Mouse (Mus musculus) ES-Bruce4 (cell line): Measurements from ENCODE around the gene Ctsf.

Experiments used
- CTCF ChIP-seq: IDR thresholded peaks from one replicate; pipeline ENCODE4 v1.8.1; 2011; ENCODE audit warnings: low read depth, low read length
- EP300 ChIP-seq: IDR thresholded peaks from 2 replicates; pipeline ENCODE4 v1.6.1; 2011; ENCODE audit warnings: low read depth, low read length; ENCODE audit not compliant: insufficient read depth
- POLR2A ChIP-seq: IDR thresholded peaks from one replicate; pipeline ENCODE4 v1.8.1; 2011; ENCODE audit warnings: low read length; ENCODE audit not compliant: insufficient read depth

- peak; percentile 62 for TF ChIP-seq CTCF
- no peak for TF ChIP-seq POLR2A
- TF ChIP-seq EP300 = no peak
These were observed 7.4 kb upstream of the Ctsf start for GRCm38 (mm10) chr19:4847490-4847889.
